Mouse (Mus musculus) lung, postnatal 0 days (tissue): ENCODE data around the gene A930004D18Rik.

Source experiments
- CTCF ChIP-seq: IDR thresholded peaks from 2 replicates; pipeline ENCODE4 v1.5.1; 2016; ENCODE audit warnings: antibody characterized with exemption, mild to moderate bottlenecking
- EP300 ChIP-seq: IDR thresholded peaks from 2 replicates; pipeline ENCODE4 v1.6.1; 2016; ENCODE audit warnings: antibody characterized with exemption, mild to moderate bottlenecking, control low read depth

GRCm38 (mm10) chr2:18080182-18080860 lies 42.8 kb upstream of the A930004D18Rik start:
- TF ChIP-seq EP300 (no peak), CTCF (no peak)
